Mouse (Mus musculus) ES-Bruce4 (cell line): Measurements from ENCODE around the gene Gemin5. TPM values are rescaled to one million over a fixed set of nuclear protein-coding genes. Genes with fewer than 3 reads are reported as not detected.
"Not testable (repeated sequence)": the region's sequence is repeated elsewhere in the genome, so short reads cannot be mapped to it uniquely, and the experiment has no call there.

Source experiments
- H3K27ac ChIP-seq: 2 replicates; pipeline ENCODE4 v1.5.1; 2012; ENCODE audit warnings: low read length, inconsistent platforms; ENCODE audit not compliant: insufficient read depth
- H3K27me3 ChIP-seq: 2 replicates; pipeline ENCODE4 v1.6.1; 2012; ENCODE audit warnings: mild to moderate bottlenecking, low read length, inconsistent platforms; ENCODE audit not compliant: control insufficient read depth, poor library complexity, insufficient read depth, severe bottlenecking
- H3K36me3 ChIP-seq: 2 replicates; pipeline ENCODE4 v1.6.1; 2012; ENCODE audit warnings: inconsistent platforms, mild to moderate bottlenecking, low read length, moderate library complexity; ENCODE audit not compliant: control insufficient read depth, poor library complexity, insufficient read depth, severe bottlenecking
- H3K4me1 ChIP-seq: one replicate; pipeline ENCODE4 v1.8.1; 2011; ENCODE audit warnings: low read length; ENCODE audit not compliant: control insufficient read depth, insufficient read depth
- H3K4me3 ChIP-seq: 2 replicates; pipeline ENCODE4 v1.5.1; 2011; ENCODE audit warnings: low read depth, mild to moderate bottlenecking, low read length
- H3K9ac ChIP-seq: 2 replicates; pipeline ENCODE4 v1.6.1; 2012; ENCODE audit warnings: low read depth, mild to moderate bottlenecking, inconsistent platforms; ENCODE audit not compliant: poor library complexity, severe bottlenecking
- H3K9me3 ChIP-seq: replicated peaks from 2 replicates; pipeline ENCODE4 v1.6.1; 2012; ENCODE audit warnings: mild to moderate bottlenecking, low read length, inconsistent platforms; ENCODE audit not compliant: control insufficient read depth, poor library complexity, insufficient read depth, severe bottlenecking
- CTCF ChIP-seq: IDR thresholded peaks from one replicate; pipeline ENCODE4 v1.8.1; 2011; ENCODE audit warnings: low read depth, low read length
- EP300 ChIP-seq: IDR thresholded peaks from 2 replicates; pipeline ENCODE4 v1.6.1; 2011; ENCODE audit warnings: low read depth, low read length; ENCODE audit not compliant: insufficient read depth
- POLR2A ChIP-seq: IDR thresholded peaks from one replicate; pipeline ENCODE4 v1.8.1; 2011; ENCODE audit warnings: low read length; ENCODE audit not compliant: insufficient read depth
- polyA plus RNA-seq: library from polyadenylated mRNA; stranded (reverse); fragments of >200 nt; gene quantifications from 2 replicates; pipeline ENCODE4 v1.2.4, GENCODE M21; 2011; ENCODE audit warnings: low read depth; ENCODE audit not compliant: missing spikeins, insufficient read depth, insufficient read length

The Gemin5 gene
- polyA plus RNA-seq, 1 experiment: 50.4 TPM

- peak overlapping the region; percentile 95 for H3K27ac ChIP-seq
- TF ChIP-seq CTCF (no peak), EP300 (0 out of 2 replicates have a peak, but pooled peaks have one; percentile 34)
- no peak overlapping the region for H3K4me3 ChIP-seq
- no peaks in the 10 kb centered on the region for H3K36me3 ChIP-seq
- H3K9ac ChIP-seq: 0 out of 2 replicates have a peak overlapping the region, but pooled peaks have one; percentile 14
- H3K27me3 ChIP-seq: no peaks in the 10 kb centered on the region
- H3K4me1 ChIP-seq: peaks cover 3% of the 10 kb centered on the region
- no peaks in the 10 kb centered on the region for H3K9me3 ChIP-seq
These were observed 66.2 kb downstream of the Gemin5 start for GRCm38 (mm10) chr11:58102146-58102545.

GRCm38 (mm10) chr11:58101194-58101720, 67.1 kb downstream of the Gemin5 start:
- Histone ChIP-seq H3K27ac (peak overlapping the region; percentile 48), H3K9ac (no peak overlapping the region; the same call in 1 of the 2 replicates), H3K4me1 (peaks cover 3% of the 10 kb centered on the region), H3K27me3 (no peaks in the 10 kb centered on the region), H3K9me3 (no peaks in the 10 kb centered on the region), H3K36me3 (no peaks in the 10 kb centered on the region), H3K4me3 (no peak overlapping the region)
- no peak for TF ChIP-seq EP300
- no peak for TF ChIP-seq CTCF
- TF ChIP-seq POLR2A: no peak

- Histone ChIP-seq H3K27me3 (no peaks in the 10 kb centered on the region), H3K36me3 (no peaks in the 10 kb centered on the region), H3K4me3 (no peak overlapping the region), H3K9ac (no peak overlapping the region), H3K27ac (no peak overlapping the region), H3K4me1 (peaks cover 3% of the 10 kb centered on the region), H3K9me3 (no peaks in the 10 kb centered on the region)
- TF ChIP-seq EP300 (no peak), CTCF (no peak), POLR2A (no peak)
These were observed 68.3 kb downstream of the Gemin5 start for GRCm38 (mm10) chr11:58100006-58100405.

GRCm38 (mm10) chr11:58098366-58098720, 70.0 kb downstream of the Gemin5 start:
- not testable (repeated sequence) for H3K4me3 ChIP-seq

GRCm38 (mm10) chr11:58097621-58098365, 70.5 kb downstream of the Gemin5 start:
- Histone ChIP-seq H3K36me3 (no peaks in the 10 kb centered on the region), H3K4me1 (peaks cover 2% of the 10 kb centered on the region), H3K27ac (no peak overlapping the region), H3K9ac (peak overlapping the region; percentile 78), H3K27me3 (no peaks in the 10 kb centered on the region), H3K9me3 (no peaks in the 10 kb centered on the region), H3K4me3 (peak overlapping the region; percentile 80)
- TF ChIP-seq EP300: no peak
- no peak for TF ChIP-seq POLR2A
- no peak for TF ChIP-seq CTCF

More at GRCm38 (mm10) chr11:58098366-58098720, 70.0 kb downstream of the Gemin5 start:
- H3K4me1 ChIP-seq, H3K27me3 ChIP-seq, H3K9ac ChIP-seq, H3K27ac ChIP-seq, H3K9me3 ChIP-seq, H3K36me3 ChIP-seq: not testable (repeated sequence)
- TF ChIP-seq CTCF: peak; percentile 35

- Histone ChIP-seq H3K9ac (no peak overlapping the region; the same call in 1 of the 2 replicates), H3K4me3 (peak overlapping the region; percentile 80; the same call in 1 of the 2 replicates), H3K9me3 (no peaks in the 10 kb centered on the region), H3K27ac (no peak overlapping the region), H3K4me1 (no peaks in the 10 kb centered on the region), H3K27me3 (no peaks in the 10 kb centered on the region), H3K36me3 (no peaks in the 10 kb centered on the region)
- TF ChIP-seq EP300: no peak
- no peak for TF ChIP-seq CTCF
- no peak for TF ChIP-seq POLR2A
These were observed 71.3 kb downstream of the Gemin5 start for GRCm38 (mm10) chr11:58096821-58097620.
